Mouse (Mus musculus) limb, embryonic 10.5 days (tissue): ENCODE data around the gene Zbtb32. TPM values are rescaled to one million over a fixed set of nuclear protein-coding genes. Genes with fewer than 3 reads are reported as not detected.

Experiments used
- microRNA-seq: library from miRNA; unstranded; fragments of <30 nt; microRNA quantifications from one replicate; pipeline ENCODE4, GENCODE M21; 2017
- polyA plus RNA-seq: library from polyadenylated mRNA; unstranded; fragments of >200 nt; fragmentation: Nextera tagmentation; extraction: Ambion mirVana; gene quantifications from 2 replicates; pipeline ENCODE4 v1.2.1, GENCODE M21; 2016

The Zbtb32 gene
- polyA plus RNA-seq, 1 experiment from 2014 or later, result 0.15 TPM

Small RNAs within 50 kb of the gene (microRNA-seq; reads per million reads assigned to microRNA genes)
- gene Gm38670, result not detected
- not detected for gene Mir3569

Other genes with a start within 250 kb of the Zbtb32 start
- gene Lrfn3, start 236.1 kb downstream of the Zbtb32 start, polyA plus RNA-seq, result 4.0 and 4.2 TPM in 2 replicates
- 7.6 and 8.6 TPM in 2 replicates for gene Tyrobp, start 185.1 kb downstream of the Zbtb32 start, polyA plus RNA-seq
- not detected in 2 replicates for gene Hcst, start 179.1 kb downstream of the Zbtb32 start, polyA plus RNA-seq
- gene Nfkbid, start 177.2 kb downstream of the Zbtb32 start, polyA plus RNA-seq, result 0.55 and 1.2 TPM in 2 replicates
- 8.4 and 13.4 TPM in 2 replicates for gene Aplp1, start 153.4 kb downstream of the Zbtb32 start, polyA plus RNA-seq
- not detected in 2 replicates for gene Kirrel2, start 141.2 kb downstream of the Zbtb32 start, polyA plus RNA-seq
- not detected in 2 replicates for gene Nphs1, start 140.6 kb downstream of the Zbtb32 start, polyA plus RNA-seq
- gene Prodh2, start 105.3 kb downstream of the Zbtb32 start, polyA plus RNA-seq, result not detected in 2 replicates
- gene Arhgap33, start 63.8 kb downstream of the Zbtb32 start, polyA plus RNA-seq, result 14.0 and 17.1 TPM in 2 replicates
- gene Hspb6, start 46.7 kb downstream of the Zbtb32 start, polyA plus RNA-seq, result 4.7 and 7.0 TPM in 2 replicates
- gene Proser3, start 46.6 kb downstream of the Zbtb32 start, polyA plus RNA-seq, result 17.8 and 21.6 TPM in 2 replicates
- gene Lin37, start 39.1 kb downstream of the Zbtb32 start, polyA plus RNA-seq, result 42.5 and 45.6 TPM in 2 replicates
- gene U2af1l4, start 35.6 kb downstream of the Zbtb32 start, polyA plus RNA-seq, result 92.5 and 100 TPM in 2 replicates
- 13.4 and 15.3 TPM in 2 replicates for gene Gm49396, start 35.6 kb downstream of the Zbtb32 start, polyA plus RNA-seq
- 120 and 121 TPM in 2 replicates for gene Psenen, start 35.3 kb downstream of the Zbtb32 start, polyA plus RNA-seq
- gene Igflr1, start 33.5 kb downstream of the Zbtb32 start, polyA plus RNA-seq, result 5.7 and 6.5 TPM in 2 replicates
- 10.2 and 10.6 TPM in 2 replicates for gene Kmt2b, start 10.2 kb downstream of the Zbtb32 start, polyA plus RNA-seq
- 7.9 and 8.2 TPM in 2 replicates for gene Upk1a, start 13.9 kb upstream of the Zbtb32 start, polyA plus RNA-seq
- gene Cox6b1, start 27.2 kb upstream of the Zbtb32 start, polyA plus RNA-seq, result 776 and 820 TPM in 2 replicates
- gene Etv2, start 36.9 kb upstream of the Zbtb32 start, polyA plus RNA-seq, result 1.3 and 2.5 TPM in 2 replicates
- 150 and 151 TPM in 2 replicates for gene Rbm42, start 51.4 kb upstream of the Zbtb32 start, polyA plus RNA-seq
- gene Haus5, start 66.1 kb upstream of the Zbtb32 start, polyA plus RNA-seq, result 84.1 and 84.8 TPM in 2 replicates
- gene Pmis2, start 72.7 kb upstream of the Zbtb32 start, polyA plus RNA-seq, result not detected in 2 replicates
- not detected in 2 replicates for gene 2200002J24Rik, start 100.0 kb upstream of the Zbtb32 start, polyA plus RNA-seq
- 0.08 and 0.38 TPM in 2 replicates for gene Atp4a, start 113.3 kb upstream of the Zbtb32 start, polyA plus RNA-seq
- gene Tmem147, start 130.6 kb upstream of the Zbtb32 start, polyA plus RNA-seq, result 153 and 159 TPM in 2 replicates
- gene Gapdhs, start 144.8 kb upstream of the Zbtb32 start, polyA plus RNA-seq, result 0.43 TPM in 1 of 2 replicates, not detected in the other
- gene Sbsn, start 152.6 kb upstream of the Zbtb32 start, polyA plus RNA-seq, result 1.1 and 1.4 TPM in 2 replicates
- not detected in 2 replicates for gene Dmkn, start 164.8 kb upstream of the Zbtb32 start, polyA plus RNA-seq
- not detected in 2 replicates for gene Krtdap, start 189.0 kb upstream of the Zbtb32 start, polyA plus RNA-seq
- gene Ffar2, start 224.9 kb upstream of the Zbtb32 start, polyA plus RNA-seq, result not detected in 2 replicates